Mouse (Mus musculus): ENCODE results near the gene Actl7a.

Gene Actl7a

GRCm38 (mm10) chr4:56743363-56744195, at the start of gene Actl7a:
Gene Actl7a (plus strand): TSS chr4:56743413.
- no peak for DNase-seq (ENCODE audit: low spot score in 2 of 2)

- DNase-seq (ENCODE audit: low spot score in 2 of 2): no peak
Measured at GRCm38 (mm10) chr4:56696401-56696800, 46.8 kb upstream of the Actl7a start.

- DNase-seq (ENCODE audit: low spot score in 2 of 2): no peak
Measured at GRCm38 (mm10) chr4:56698671-56699070, 44.5 kb upstream of the Actl7a start.

GRCm38 (mm10) chr4:56702234-56702633, 41.0 kb upstream of the Actl7a start:
- no peak for DNase-seq (ENCODE audit: low spot score in 2 of 2)

- no peak for DNase-seq (ENCODE audit: low spot score in 2 of 2)
Measured at GRCm38 (mm10) chr4:56713155-56713554, 30.1 kb upstream of the Actl7a start.

GRCm38 (mm10) chr4:56716801-56717200, 26.4 kb upstream of the Actl7a start:
- no peak for DNase-seq (ENCODE audit: low spot score in 2 of 2)

GRCm38 (mm10) chr4:56717932-56718331, 25.3 kb upstream of the Actl7a start:
- DNase-seq (ENCODE audit: low spot score in 2 of 2): no peak

- DNase-seq (ENCODE audit: low spot score in 2 of 2): no peak
Measured at GRCm38 (mm10) chr4:56718573-56719442, 24.4 kb upstream of the Actl7a start.

- no peak for DNase-seq (ENCODE audit: low spot score in 2 of 2)
Measured at GRCm38 (mm10) chr4:56719456-56719855, 23.8 kb upstream of the Actl7a start.

GRCm38 (mm10) chr4:56720403-56720802, 22.8 kb upstream of the Actl7a start:
- no peak for DNase-seq (ENCODE audit: low spot score in 2 of 2)

GRCm38 (mm10) chr4:56721469-56721868, 21.7 kb upstream of the Actl7a start:
- DNase-seq (ENCODE audit: low spot score in 2 of 2): no peak

GRCm38 (mm10) chr4:56722346-56722745, 20.9 kb upstream of the Actl7a start:
- DNase-seq (ENCODE audit: low spot score in 2 of 2): no peak

- no peak for DNase-seq (ENCODE audit: low spot score in 2 of 2)
Measured at GRCm38 (mm10) chr4:56723237-56723636, 20.0 kb upstream of the Actl7a start.

- no peak for DNase-seq (ENCODE audit: low spot score in 2 of 2)
Measured at GRCm38 (mm10) chr4:56725839-56726238, 17.4 kb upstream of the Actl7a start.

- DNase-seq (ENCODE audit: low spot score in 2 of 2): no peak
Measured at GRCm38 (mm10) chr4:56740020-56740485, 3.2 kb upstream of the Actl7a start, which contains the start of gene Gm26657. Gene Gm26657 (plus strand): TSS chr4:56740070.

- DNase-seq (ENCODE audit: low spot score in 2 of 2): no peak
Measured at GRCm38 (mm10) chr4:56740611-56741010, 2.6 kb upstream of the Actl7a start.

- DNase-seq (ENCODE audit: low spot score in 2 of 2): no peak
Measured at GRCm38 (mm10) chr4:56741041-56741493, 2.1 kb upstream of the Actl7a start, which contains the start of gene Actl7b. Gene Actl7b (minus strand): TSS chr4:56741443.

- DNase-seq (ENCODE audit: low spot score in 2 of 2): no peak
Measured at GRCm38 (mm10) chr4:56742698-56743097, 515 bp upstream of the Actl7a start.

GRCm38 (mm10) chr4:56746345-56746744, 3.1 kb downstream of the Actl7a start:
- DNase-seq (ENCODE audit: low spot score in 2 of 2): no peak

- no peak for DNase-seq (ENCODE audit: low spot score in 2 of 2)
Measured at GRCm38 (mm10) chr4:56747456-56747855, 4.2 kb downstream of the Actl7a start.

- no peak for DNase-seq (ENCODE audit: low spot score in 2 of 2)
Measured at GRCm38 (mm10) chr4:56756021-56756420, 12.8 kb downstream of the Actl7a start.

GRCm38 (mm10) chr4:56756966-56757600, 13.9 kb downstream of the Actl7a start:
- DNase-seq (ENCODE audit: low spot score in 2 of 2): no peak
